Mouse (Mus musculus): Measurements from ENCODE around the gene Kcnn1.
A peak's percentile ranks its signal among the peaks of the same experiment; 100 is the strongest.

Kcnn1 gene

DNA sequence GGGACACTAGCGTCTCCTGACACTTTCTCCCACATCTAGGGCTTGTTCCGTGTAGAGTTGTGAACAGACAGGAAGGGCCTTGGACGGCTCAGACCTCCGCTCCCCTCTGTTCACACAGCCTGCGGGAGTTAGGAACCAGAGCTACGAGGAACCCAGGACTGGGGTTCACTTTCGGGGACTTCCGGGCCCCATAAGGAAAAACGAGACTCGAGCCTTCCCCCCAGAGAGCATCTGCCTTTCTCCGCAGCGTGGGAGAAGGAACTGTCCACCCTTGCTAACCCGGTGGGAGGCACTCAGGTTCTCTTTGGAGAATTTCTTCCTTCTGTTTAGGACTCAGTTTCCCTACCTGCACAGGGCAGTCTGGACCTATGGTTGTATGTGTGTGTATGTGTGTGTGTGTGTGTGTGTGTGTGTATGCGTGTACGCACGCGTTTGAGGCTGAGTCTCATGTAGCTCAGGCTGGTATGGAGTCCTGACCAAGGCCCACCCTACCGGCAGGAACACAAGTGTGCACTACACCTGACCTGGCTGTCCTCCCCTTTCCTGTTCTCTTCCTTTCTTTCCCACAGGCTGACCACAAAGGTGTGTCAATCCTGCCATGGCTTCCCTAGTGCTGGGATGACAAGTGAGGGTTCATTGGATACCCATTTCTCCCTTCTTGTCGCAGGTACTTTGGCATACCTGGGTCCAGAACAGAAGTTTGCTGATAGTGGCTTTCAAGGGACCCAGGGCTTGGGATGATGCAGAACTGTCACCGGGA lies 30.0 kb upstream of the Kcnn1 start:
- no peak for DNase-seq

DNA sequence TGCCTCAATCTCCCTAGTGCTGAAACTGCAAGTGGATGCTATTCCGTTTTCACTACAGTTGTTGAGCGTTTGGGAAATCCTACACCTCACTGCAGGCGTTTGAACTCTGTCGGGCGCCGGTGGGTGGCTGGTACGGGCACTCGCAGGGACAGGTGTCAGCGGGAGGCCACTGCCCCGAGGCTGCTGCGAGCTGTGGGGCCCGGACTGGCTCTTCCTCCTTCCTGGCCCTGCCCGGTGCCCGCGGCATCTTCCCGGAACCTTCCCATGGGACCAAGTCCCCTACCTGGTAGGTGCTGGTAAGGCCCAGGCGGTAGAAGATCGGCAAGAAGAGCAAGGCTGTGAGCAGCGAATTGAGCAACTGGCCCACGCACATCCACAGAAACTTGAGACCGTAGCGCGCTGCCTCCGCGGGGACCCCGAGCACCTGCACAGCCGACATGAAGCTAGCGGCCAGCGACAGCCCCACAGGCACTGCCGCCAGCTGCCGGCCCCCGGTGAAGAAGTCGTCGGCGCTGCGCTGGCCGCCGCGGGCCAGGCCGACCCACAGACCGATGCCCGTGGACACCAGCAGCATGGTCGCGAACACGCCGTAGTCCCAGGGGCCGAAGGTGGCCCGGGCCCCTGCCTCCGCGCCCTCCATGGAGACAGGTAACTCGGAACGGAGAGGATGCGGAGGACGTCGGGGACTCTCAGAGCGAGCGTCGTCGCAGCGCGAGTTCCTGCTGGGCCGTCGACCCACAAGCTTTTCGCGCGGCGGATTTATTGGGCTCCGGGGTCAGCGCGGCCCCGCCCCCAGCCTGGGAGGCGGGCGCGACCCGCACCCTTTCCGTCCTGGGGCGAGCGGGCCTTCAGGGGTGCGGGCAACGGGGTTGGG lies 29.2 kb upstream of the Kcnn1 start, which contains the start of gene Slc5a5:
Gene Slc5a5, minus strand, starts transcription at position 736 of the 874 bp plus-strand sequence.
- DNase-seq = no peak

DNA sequence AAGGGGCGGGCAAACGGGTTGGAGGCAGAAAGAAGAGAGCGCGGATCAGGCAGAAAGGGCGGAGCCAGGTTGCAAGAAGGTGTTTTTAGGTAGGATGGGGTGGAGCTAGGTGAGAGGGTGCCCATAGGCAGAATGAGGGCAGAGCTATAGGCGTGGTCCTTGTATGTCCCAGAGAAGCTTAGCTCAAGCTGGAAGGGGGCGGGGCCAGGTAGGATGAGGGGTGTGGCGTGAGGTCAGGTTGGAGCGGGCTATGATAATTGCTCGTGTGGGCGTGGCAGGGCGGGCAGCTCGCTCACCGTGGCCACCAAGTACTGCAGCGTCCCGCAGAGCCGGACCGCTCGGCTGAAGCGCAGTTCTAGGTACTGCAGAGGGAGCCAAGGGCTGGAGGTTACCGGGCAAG lies 28.3 kb upstream of the Kcnn1 start:
- DNase-seq = no peak

DNA sequence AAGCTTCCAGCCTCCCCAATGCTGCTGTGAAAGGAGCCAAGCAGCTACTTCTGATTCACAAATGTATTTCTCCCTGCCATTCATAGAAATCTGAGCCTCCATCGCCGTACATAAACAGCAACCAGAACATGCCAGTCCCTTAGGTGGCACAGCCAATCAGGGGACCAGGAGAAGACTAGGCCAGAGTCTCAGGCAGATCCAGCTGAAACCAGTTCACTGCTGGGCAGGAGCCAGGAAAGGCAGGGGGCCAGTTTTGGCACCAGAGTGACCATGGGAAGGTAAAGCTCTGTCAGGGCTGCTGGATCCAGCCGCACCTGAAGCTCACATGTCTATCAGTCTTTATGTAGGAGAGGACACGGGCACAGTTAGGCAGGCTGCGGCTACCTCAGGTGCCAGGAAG lies 27.6 kb upstream of the Kcnn1 start:
- DNase-seq = no peak

DNA sequence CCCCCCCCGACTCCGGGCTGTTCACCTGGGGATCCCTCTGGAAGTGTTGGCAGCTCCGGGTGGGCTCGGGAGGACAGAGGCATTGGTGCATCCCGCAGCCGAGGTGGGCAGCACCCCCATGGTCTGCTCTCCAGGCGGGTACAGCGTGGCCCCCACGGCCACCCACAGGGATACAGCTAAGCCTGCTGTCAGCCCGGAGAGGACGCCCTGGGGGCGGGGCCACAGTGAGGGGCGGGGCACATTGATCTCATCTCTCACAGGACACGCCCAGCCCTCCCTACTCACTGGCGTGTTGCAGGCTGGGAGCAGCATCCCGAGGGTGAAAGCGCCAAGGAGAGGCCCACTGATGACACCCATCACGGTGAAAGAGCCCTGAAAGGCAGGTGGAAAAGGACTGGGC lies 24.6 kb upstream of the Kcnn1 start:
- DNase-seq = no peak

DNA sequence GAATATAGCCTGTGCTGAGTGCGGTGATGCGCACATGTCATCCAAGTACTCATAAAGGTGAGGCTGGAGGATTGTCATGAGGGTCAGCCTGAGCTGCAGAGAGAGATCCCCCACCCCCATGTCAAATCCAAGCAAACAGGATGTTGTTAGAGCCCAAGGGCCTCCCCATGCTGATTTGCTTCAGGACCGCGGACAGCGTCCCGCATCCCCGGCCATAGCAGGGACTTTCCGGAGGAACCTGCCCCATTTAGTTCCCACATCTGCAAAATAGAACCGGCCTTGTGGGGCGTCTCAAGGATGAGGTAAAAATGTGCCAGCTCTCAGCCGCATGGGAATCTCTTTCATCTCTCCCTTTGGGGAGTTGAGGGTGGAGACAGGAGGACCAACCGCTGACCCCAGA lies 22.6 kb upstream of the Kcnn1 start:
- DNase-seq = no peak

DNA sequence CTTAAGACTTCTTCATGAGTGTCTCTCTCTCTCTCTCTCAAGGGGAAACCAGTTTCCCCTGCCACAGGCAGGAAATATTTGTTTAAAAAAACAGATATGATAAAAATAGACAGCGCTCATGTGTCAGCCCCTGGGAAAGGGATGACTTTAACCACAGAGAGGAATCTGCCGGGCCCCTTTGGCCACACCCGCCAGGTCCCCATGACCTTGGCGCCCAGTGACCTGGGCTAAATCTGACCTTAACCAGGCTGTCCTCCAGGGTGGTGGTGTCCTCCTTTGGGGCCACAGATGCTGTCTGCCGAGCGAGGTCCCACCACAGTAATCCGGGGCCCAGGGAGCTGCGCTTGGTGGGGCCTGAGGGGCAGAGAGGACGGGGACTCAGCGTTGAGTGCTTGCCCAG lies 21.6 kb upstream of the Kcnn1 start:
- DNase-seq = no peak

DNA sequence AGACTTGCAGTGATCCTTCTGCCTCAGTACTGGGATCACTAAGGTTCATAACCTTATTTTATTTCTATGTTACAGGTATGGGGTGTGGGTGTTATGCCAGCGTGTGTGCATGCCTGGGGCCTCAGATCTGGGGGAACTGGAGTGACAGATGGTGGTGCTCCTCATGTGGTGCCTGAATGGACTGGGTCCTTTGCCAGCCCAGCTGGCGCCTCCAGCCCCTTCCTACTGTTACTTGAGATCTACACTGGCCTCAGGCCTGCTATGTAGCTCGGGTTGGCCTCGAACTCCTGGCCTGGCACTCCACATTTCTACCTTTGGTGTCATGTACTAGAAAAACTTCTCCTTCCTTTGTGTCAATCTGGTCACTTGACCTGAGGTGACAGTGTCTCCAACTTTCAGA lies 21.1 kb upstream of the Kcnn1 start:
- DNase-seq = no peak

DNA sequence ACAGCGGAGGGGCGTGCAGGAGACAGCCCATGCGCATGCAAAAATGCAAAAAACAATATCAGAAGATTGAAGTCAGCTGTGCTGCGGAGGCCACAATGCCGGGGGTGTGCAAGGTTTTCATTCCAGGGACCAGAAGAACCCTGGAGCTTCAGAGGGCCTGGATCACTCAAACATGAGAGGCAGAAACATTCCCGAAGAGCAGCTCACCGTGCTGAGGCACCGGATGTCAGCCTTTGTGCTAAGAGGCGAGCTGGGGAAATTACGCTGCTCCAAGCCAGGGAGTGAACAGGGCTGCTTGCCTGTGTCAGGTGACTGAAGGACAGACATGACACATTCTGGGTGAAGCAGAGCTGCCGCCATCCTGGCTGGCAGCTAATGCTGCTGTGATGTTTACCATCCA lies 17.5 kb upstream of the Kcnn1 start:
- DNase-seq = no peak

DNA sequence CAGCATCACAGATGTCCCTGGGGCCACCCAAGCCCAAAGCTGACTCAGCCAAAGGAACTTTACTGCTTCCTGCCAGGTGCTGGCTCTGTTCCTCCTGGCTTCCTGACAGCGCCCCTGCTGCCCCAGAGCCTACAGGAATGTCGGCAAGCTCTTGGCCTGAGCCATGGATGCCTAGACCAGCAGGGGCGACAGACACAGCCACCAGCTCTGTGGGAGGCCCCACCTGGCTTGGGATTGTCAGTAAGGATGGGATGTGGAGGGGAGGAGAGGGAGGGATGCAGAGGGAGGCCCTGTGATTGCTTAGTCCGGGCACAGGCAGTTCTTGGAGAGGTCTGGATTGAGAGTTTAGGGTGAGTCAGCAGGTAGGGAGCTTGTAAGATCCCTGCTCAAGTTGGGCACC lies 17.1 kb upstream of the Kcnn1 start:
- DNase-seq = no peak

DNA sequence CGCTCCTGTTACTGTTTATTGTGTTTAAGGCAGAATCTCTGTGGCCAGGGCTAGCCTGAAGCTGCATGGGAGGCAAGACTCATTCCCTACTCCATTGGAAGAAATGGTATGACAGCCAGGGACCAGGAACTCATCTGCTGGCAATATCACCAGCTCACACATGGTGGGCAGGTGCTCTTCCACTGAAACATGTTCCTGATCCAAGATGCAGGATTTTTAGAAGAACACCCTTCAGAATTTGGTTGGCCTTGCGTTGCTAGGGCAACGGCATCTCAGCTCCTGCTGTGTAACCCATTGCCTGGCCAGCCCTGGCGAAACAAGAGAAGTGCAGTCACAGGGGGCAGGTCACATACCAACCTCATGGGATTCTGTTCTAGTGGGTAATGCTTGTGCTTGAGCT lies 16.4 kb upstream of the Kcnn1 start:
- no peak for DNase-seq

DNA sequence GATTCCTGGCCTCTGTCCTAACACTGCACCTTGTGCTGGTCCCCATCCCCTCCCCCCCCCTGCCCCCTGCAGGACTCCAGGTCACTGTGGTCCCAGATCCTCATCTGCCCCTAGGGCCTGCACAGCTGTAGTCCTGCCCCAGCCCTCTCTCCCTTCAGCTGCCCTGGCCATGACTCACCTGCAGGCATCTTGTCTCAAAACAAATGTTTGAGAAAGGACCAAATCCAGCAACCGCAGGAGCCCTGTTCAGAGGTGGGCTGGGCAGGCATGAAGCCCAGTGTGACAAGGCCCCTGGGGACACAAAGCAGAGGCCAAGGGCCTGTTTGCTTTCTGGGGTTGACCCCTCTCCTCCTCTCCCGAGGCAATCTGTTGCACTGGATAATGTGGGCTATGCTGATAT lies 15.1 kb upstream of the Kcnn1 start:
- no peak for DNase-seq

DNA sequence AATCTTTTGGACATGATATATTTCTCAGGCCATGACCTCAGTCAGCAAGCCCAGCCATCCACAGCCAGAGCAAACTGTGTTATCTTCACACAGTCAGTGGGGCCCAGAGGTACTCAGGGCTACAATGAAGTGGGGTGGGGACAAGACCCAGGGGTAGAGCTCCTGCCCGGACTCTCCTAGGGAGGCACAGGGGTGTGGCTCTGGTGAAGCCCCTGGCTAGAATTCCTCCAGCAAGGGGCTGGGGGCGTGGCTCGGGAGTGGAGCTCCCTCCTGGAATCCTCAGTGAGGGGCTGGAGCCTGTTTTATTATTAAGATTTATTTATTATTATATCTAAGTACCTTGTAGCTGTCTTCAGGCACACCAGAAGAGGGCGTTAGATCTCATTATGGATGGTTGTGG lies 13.3 kb upstream of the Kcnn1 start:
- no peak for DNase-seq

DNA sequence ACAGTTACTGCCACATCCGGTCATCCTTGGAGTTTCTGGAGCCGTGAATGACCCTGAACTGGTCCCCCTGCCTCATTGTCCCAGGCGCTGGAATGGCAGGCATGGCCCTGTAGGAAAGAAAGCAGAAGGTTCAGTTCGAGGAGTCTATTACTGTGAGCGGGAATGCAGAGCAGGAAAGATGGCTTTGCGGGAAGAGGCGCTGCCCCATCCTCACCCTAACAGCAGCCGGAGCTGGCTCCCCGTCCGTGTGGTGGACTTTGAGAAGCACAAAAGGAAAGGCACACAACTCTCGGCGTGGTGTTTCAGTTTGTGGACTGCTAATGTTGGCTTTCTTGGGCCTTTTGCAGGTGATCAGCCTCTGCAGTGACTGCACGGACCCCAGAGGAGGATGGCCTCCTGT lies 11.4 kb upstream of the Kcnn1 start:
- no peak for DNase-seq

DNA sequence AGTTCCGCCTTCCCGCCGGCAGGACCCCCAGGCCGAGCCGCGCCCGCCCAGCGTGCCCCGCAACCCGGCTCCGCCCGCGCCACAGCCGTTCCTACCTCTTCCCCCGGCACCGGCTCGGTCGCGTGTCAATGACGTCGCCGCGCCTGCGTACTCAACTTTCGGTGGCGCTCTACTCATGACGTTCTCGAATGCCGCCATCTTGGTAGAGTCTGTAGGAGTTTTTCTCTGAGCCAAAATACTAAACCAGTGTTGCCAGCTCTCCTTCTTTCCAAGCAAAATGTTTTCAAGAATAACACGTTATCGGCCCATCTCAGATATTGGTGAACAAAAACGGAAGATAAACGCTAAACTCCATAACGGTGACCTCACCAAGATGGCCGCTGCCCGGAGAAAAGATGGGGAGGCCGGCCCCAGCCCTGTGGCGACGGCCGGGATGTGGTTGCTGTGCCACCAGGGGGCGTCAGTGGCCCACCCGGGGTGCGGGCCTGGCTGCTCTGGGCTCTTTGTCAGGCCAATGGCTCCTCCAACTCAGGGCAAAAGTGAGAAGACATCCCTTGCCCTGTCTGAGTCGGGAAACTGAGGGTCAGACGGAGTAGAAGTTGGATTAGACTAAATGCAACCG lies 10.4 kb upstream of the Kcnn1 start, which contains the start of gene Ccdc124:
Gene Ccdc124, minus strand, starts transcription at position 572 of the 622 bp plus-strand sequence.
- DNase-seq = peak; percentile 96

DNA sequence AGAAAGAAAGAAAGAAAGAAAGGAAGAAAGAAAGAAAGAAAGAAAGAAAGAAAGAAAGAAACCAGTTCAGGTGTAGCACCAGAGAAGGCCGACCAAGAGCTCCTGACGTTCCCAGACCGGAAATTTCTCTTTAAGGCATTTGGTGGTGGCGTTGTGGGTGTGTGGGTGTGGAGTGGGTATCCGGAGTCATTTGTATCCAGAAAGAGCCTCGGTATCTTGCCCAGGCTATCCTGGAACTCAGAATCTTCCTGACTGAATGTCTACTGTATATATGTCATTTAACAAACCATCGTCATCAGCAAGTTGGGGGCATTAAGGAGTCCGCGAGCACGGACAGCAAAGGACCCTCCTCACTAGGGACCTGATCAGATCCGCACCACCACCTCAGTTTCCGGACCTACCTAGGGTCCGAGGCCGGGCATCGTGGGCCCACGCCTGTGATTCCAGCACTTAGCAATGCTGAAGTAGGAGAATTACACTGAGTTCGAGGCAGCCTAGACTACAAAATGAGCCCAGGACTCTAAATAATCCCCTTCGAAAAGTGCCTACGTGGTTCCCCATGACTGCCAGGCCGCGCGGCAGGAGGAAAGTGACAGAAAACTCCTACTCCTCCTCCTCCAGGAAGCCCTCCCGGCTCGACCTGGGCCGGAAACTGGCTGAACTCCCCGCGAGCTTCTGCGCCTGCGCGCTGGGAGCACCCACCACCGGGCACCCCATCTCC lies 9.7 kb upstream of the Kcnn1 start:
- DNase-seq = no peak

DNA sequence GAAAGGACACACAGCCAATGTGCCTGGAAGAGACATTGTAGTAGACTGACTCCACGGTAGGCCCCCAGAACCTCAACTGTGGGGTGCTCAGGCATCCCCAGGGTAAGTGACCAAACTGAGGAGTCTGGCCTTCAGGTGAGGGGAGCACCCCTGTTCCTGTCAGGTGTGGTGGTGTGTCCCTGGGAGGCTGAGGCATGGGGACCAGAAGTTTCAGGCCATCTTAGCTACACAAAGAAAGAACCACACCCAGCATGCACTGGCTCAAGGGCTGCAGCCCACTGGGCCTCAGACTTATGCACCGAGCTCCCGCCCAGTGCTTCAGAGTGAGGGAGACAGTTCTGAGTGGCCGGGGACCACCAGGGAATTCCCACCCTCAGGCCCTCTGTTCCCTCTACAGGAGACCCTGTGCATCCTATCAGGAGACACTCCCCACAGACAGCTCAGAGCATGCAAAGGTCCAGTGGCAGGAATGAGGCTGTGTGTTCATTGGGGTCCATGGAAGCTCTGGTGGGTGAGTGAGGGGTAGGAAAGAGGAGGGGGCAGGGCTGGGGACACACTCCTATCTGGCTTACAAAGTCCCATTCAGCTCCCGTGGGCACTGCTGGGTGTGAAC lies 8.2 kb upstream of the Kcnn1 start:
- no peak for DNase-seq

DNA sequence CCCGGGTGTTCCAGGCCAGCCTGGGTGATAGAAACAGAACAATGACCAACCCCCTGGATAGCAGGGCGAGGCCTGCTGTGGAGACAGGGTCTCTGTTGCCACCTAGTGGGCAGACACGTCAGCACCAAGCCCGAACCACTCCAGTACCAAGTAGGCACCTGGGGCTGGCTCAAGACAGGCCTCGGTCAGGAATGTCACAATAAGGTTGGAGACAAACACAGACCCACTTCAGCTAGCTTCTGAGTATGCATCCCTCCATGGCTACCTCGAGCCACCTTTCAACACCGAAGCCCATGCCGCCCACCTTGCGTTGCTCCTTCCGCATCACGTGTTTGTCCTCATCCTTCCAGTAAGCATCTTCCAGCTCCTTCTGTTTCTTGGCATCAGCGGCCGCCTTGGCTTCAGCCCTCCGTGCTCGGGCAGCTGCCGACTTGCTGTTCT lies 6.6 kb upstream of the Kcnn1 start:
- DNase-seq = peak; percentile 78

DNA sequence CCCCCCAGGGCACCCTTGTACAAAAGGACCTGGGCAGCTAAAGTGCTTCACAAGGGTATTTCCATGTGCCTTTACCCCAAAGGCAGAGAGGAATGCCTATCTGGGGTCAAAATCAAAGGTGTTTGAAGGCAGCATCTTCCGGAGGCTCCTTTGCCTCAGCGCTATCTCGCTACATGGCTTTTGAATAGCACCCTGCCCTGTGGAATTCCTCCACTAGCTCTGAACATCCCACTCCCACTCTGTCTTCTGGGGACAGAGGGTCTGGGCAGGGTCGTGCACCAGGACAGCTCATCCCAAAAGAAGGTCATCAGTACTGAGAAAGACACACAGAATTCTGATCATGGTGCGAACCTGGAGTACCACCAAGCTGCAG lies 6.1 kb upstream of the Kcnn1 start:
- DNase-seq = no peak

DNA sequence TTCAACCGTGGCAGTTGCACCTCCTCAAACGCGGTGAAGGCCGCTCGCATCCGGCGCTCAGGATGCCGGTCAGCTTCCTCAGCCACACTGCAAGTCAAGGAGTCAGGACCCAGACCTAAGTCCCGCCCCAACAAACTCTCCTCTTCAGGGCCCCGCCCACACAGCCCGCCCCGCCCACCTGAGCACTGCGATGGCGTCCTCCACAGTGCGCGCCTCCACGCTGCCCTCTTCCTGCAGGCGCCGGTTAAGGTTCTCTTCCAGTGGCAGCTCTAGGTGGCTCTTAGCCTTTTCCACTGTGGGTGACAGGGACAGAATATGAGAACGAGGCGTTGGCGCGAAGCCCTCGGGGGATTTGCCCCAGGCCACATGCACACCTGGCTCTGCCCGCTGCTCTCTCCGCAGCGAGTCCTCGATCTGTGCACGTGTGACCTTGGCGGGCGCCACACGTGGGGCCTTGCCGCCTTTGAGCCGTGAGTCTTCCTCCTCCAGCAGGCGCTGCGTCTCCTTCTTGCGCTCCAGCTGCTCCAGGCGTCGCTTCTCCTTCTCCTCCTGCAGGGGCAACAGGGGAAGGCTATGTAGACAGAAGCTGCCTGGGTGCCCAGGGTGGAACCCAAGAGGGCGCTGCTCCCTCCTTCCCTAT lies 5.6 kb upstream of the Kcnn1 start:
- DNase-seq = peak; percentile 80

DNA sequence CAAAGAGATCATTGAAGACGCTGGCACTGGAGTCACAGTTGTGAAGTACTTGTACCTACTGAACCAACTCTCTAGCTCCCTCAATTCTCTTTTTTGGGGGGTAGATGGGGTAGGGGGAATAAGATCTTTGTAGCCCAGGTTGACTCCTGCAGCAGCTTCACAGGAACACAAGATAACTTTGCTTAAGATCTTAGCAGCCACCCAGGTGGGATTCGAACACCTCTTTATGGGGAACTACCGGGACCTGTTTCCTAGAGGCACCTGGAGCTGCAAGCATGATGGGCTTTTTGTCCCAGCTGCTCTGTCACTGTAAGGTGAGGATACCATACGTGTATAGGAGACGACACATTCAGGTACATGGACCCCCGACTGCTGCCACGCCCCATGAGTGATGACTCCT lies 3.5 kb upstream of the Kcnn1 start:
- no peak for DNase-seq

DNA sequence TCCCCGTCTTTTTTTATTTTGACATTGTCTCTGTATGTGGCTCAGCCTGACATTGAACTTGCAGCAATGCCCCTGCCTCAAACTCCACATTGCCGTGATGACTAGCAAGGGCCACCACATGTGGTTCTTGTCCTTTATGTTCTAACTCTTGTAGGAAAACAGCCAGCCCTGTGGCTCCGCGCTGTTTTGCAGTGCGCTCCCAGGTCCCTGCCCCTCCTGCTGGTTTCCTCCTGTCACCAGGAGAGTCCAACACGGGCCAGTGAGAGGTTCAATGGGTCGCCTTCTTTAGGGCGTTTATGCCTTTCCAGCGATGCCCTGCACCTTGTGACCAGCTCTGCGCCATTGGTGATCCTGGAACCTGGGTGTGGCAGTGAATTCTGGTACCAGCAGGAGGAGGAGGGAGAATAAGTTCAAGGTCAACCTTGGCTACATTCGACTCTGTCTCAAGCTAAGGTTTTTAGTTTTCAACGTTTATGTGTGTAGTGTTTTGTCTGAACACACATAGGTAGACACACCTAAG lies 3.0 kb upstream of the Kcnn1 start:
- DNase-seq = no peak

All from thymus, postnatal 14 days (tissue).